Mouse (Mus musculus): ENCODE measurements around the gene Abhd15.

DNA sequence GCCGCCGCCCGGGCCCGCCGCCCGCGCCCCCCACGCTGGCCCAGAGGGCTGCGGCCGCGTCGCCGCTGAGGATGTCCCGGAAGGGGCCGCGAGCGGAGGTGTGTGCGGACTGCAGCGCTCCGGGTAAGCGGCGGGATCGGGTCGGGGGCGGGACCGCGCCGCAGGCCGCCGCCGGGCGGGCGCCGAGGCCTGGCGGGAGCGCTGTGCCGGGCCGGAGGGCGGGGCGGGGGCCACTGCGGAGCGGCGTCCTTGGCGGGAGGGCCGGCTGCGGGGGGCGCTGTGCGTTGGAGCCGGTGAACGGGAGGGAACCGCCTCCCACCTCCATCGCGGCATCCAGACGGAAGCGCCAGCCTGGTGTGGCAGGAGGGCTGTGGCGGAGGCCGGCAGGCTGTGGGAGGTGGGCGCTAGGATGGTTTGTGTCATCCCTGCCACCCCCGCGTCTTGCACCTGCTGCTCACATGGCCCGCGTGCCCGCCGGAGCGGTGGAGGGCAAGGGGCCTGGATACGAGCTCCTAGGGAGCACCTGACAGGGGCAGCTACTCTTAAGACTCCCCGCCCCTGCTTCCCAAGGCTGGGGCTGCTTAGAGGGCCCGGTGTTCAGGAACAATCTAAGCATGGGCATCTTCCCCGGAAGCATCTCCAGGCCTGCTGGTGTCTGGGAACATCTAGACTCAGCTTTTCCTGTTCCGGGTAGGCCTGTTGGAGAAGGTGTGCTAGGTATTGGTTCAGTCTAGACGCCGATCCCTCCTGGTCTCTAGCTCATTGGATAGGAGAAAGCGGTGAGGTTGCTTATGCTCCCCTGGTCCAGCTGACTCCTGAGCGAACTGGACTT is 21.2 kb upstream of the Abhd15 start, which contains the start of gene Git1:
- TF ChIP-seq EP300 (IDR thresholded peaks at IDR 0.05; ENCODE audit: low read depth) (no peak), CTCF (IDR thresholded peaks at IDR 0.05; ENCODE audit: low read depth) (no peak)

All from liver, embryonic 14.5 days (tissue).